Mouse (Mus musculus) G1E (cell line): ENCODE measurements at regions not wholly inside any gene's neighbourhood (a gene's known extent, or its start where the extent isn't known, plus 50 kb on each side); places are given as distances from the start of the nearest gene placed in this dataset.

Experiments
- CTCF ChIP-seq: IDR thresholded peaks from 2 replicates; pipeline ENCODE4 v1.5.1; 2012; ENCODE audit warnings: low read depth, low read length, inconsistent platforms, mixed read lengths
- GATA1 ChIP-seq: IDR thresholded peaks from 2 replicates; pipeline ENCODE4 v1.6.1; 2012; ENCODE audit warnings: borderline replicate concordance, low read length, inconsistent platforms, mixed read lengths
- GATA2 ChIP-seq: IDR thresholded peaks from 2 replicates; pipeline ENCODE4 v1.6.1; 2012; ENCODE audit warnings: low read depth, low read length, inconsistent platforms, borderline replicate concordance
- POLR2AphosphoS5 ChIP-seq: IDR thresholded peaks from 2 replicates; pipeline ENCODE4 v1.6.1; 2012; ENCODE audit warnings: low read depth, low read length, inconsistent platforms; ENCODE audit not compliant: insufficient replicate concordance

- TF ChIP-seq GATA2 (no peak), POLR2AphosphoS5 (no peak), CTCF (no peak), GATA1 (no peak)
Observed at GRCm38 (mm10) chr10:9085441-9085840, 199.6 kb upstream of the Sash1 start.
